Mouse (Mus musculus) olfactory bulb, adult 2 months (tissue): ENCODE measurements around the gene Tdp1.

ENCODE experiments used
- CTCF ChIP-seq: fragments of 200-500 bp; IDR thresholded peaks from 2 replicates; pipeline ENCODE4 v1.5.1; 2012; ENCODE audit warnings: low read depth, mild to moderate bottlenecking, low read length, moderate library complexity; ENCODE audit not compliant: insufficient read depth
- POLR2A ChIP-seq: fragments of 200-500 bp; IDR thresholded peaks from 2 replicates; pipeline ENCODE4 v1.6.1; 2012; ENCODE audit warnings: mild to moderate bottlenecking, low read depth, low read length, moderate library complexity; ENCODE audit not compliant: insufficient read depth

DNA sequence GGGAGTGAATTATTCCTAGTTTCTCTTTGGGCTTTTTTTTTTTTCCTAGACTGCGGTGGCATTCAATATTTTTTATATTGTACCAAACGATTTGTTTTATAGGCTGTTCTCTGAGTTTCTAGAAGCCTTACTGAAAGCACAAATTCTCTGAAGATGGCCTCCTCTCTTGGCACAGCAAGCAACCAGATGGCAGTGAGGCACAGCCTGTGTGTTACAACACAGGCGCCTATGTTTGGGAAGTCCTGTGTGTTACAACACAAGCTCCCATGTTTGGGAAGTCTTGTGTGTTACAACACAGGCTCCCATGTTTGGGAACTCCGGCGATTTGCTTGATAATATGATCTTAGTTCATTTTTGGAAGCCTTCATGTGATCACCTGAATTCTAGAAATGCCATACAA is 111.6 kb downstream of the Tdp1 start:
- TF ChIP-seq POLR2A (no peak), CTCF (no peak)
